Mouse (Mus musculus) forebrain, embryonic 13.5 days (tissue): Measurements from ENCODE around the gene Bcl9. TPM values are rescaled to one million over a fixed set of nuclear protein-coding genes. Genes with fewer than 3 reads are reported as not detected.
A peak's percentile ranks its signal among the peaks of the same experiment; 100 is the strongest.

Experiments used
- ATAC-seq: fragments of 200-750 bp; cut with Nextera tagmentation; 2 replicates; pipeline ENCODE4 v1.8.0; 2017
- H3K27ac ChIP-seq: fragments of 300-500 bp; sonication (generic); 2 replicates; pipeline ENCODE4 v1.5.1; 2015; ENCODE audit warnings: inconsistent platforms, mild to moderate bottlenecking, moderate library complexity
- H3K27me3 ChIP-seq: fragments of 300-500 bp; sonication (generic); 2 replicates; pipeline ENCODE4 v1.6.1; 2015; ENCODE audit warnings: mild to moderate bottlenecking, inconsistent platforms
- H3K36me3 ChIP-seq: fragments of 300-500 bp; sonication (generic); 2 replicates; pipeline ENCODE4 v1.6.1; 2015; ENCODE audit warnings: mild to moderate bottlenecking, inconsistent platforms; ENCODE audit not compliant: poor library complexity, severe bottlenecking
- H3K4me1 ChIP-seq: fragments of 300-500 bp; sonication (generic); 2 replicates; pipeline ENCODE4 v1.6.1; 2015; ENCODE audit warnings: inconsistent platforms
- H3K4me2 ChIP-seq: fragments of 300-500 bp; sonication (generic); 2 replicates; pipeline ENCODE4 v1.6.1; 2015; ENCODE audit warnings: inconsistent platforms, mild to moderate bottlenecking, moderate library complexity
- H3K4me3 ChIP-seq: fragments of 300-500 bp; sonication (generic); 2 replicates; pipeline ENCODE4 v1.5.1; 2015; ENCODE audit warnings: mild to moderate bottlenecking, inconsistent platforms
- H3K9ac ChIP-seq: fragments of 300-500 bp; sonication (generic); 2 replicates; pipeline ENCODE4 v1.6.1; 2015; ENCODE audit warnings: mild to moderate bottlenecking, inconsistent platforms
- H3K9me3 ChIP-seq: fragments of 300-500 bp; sonication (generic); replicated peaks from 2 replicates; pipeline ENCODE4 v1.6.1; 2016; ENCODE audit warnings: inconsistent platforms
- WGBS: fragments of 180-500 bp; shearing (Covaris S2); methylation state at CpG from one replicate; pipeline ENCODE4 v1.1.7; 2015; 5-methylcytosine and 5-hydroxymethylcytosine counted together
- polyA plus RNA-seq: library from polyadenylated mRNA; unstranded; fragments of >200 nt; fragmentation: Nextera tagmentation; extraction: Ambion mirVana; gene quantifications from 2 replicates; pipeline ENCODE4 v1.2.1, GENCODE M21; 2015

Gene Bcl9
- polyA plus RNA-seq, 1 experiment from 2014 or later = 105 TPM

GRCm38 (mm10) chr3:97228020-97228419 is 69.7 kb downstream of the Bcl9 start:
- Histone ChIP-seq H3K4me2 (peak overlapping the region; percentile 72), H3K4me1 (peaks cover 49% of the 10 kb centered on the region), H3K9ac (peak overlapping the region; percentile 70), H3K27me3 (no peaks in the 10 kb centered on the region), H3K27ac (peak overlapping the region; percentile 94), H3K4me3 (peak overlapping the region; percentile 76), H3K9me3 (no peaks in the 10 kb centered on the region), H3K36me3 (0 out of 2 replicates have a peak, but pooled peaks cover 7% of the 10 kb centered on the region)
- no peak; the same call in 1 of the 2 replicates for ATAC-seq
- WGBS = 0% methylated on average over 16 of the region's 16 CpGs

GRCm38 (mm10) chr3:97227259-97228005 is 70.3 kb downstream of the Bcl9 start:
- Histone ChIP-seq H3K36me3 (0 out of 2 replicates have a peak, but pooled peaks cover 10% of the 10 kb centered on the region), H3K4me2 (peak overlapping the region; percentile 72), H3K9ac (peak overlapping the region; percentile 95), H3K4me1 (peaks cover 49% of the 10 kb centered on the region), H3K27ac (peak overlapping the region; percentile 94), H3K27me3 (no peaks in the 10 kb centered on the region), H3K9me3 (no peaks in the 10 kb centered on the region), H3K4me3 (peak overlapping the region; percentile 76)
- ATAC-seq = peak; percentile 93
- WGBS = under 1% methylated on average over 23 of the region's 79 CpGs

GRCm38 (mm10) chr3:97226719-97227118 is 71.0 kb downstream of the Bcl9 start:
- no peaks in the 10 kb centered on the region for H3K9me3 ChIP-seq
- peaks cover 13% of the 10 kb centered on the region for H3K36me3 ChIP-seq
- peak overlapping the region; percentile 94 for H3K27ac ChIP-seq
- peak overlapping the region; percentile 72 for H3K4me2 ChIP-seq
- H3K4me3 ChIP-seq = peak overlapping the region; percentile 76
- no peaks in the 10 kb centered on the region for H3K27me3 ChIP-seq
- 1% methylated on average over 18 of the region's 18 CpGs for WGBS
- peak; percentile 43; the same call in 1 of the 2 replicates for ATAC-seq
- peak overlapping the region; percentile 95 for H3K9ac ChIP-seq
- peaks cover 49% of the 10 kb centered on the region for H3K4me1 ChIP-seq

GRCm38 (mm10) chr3:97225231-97225630 is 72.5 kb downstream of the Bcl9 start:
- no peak overlapping the region for H3K27ac ChIP-seq
- no peak for ATAC-seq
- no peak overlapping the region for H3K4me3 ChIP-seq
- WGBS = 73% methylated on average over 5 of the region's 5 CpGs
- H3K4me2 ChIP-seq = no peak overlapping the region
- H3K27me3 ChIP-seq = no peaks in the 10 kb centered on the region
- H3K36me3 ChIP-seq = peaks cover 28% of the 10 kb centered on the region
- no peaks in the 10 kb centered on the region for H3K9me3 ChIP-seq
- no peak overlapping the region for H3K9ac ChIP-seq
- H3K4me1 ChIP-seq = peaks cover 49% of the 10 kb centered on the region

DNA sequence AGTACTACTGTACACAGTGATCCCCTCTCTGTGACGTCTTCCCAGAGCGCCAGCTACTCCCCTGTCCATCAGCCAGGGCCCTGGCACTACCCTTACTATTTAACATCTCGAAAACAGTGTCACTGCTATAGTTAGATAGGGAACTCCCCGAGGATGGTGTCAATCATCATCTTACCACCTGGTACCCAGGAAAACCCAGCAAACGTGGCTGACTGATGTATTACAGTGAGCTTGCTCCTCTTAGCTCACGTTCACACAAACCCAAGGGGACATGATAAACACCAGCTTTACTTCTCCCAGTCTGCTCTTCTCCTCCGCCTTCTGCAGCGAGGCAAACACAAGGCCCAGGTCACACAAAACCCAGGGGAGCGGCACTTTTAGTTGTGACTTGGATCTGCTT is 74.5 kb downstream of the Bcl9 start:
- Histone ChIP-seq H3K4me1 (peaks cover 42% of the 10 kb centered on the region), H3K27me3 (no peaks in the 10 kb centered on the region), H3K9ac (no peak overlapping the region), H3K36me3 (peaks cover 45% of the 10 kb centered on the region), H3K4me3 (no peak overlapping the region), H3K27ac (no peak overlapping the region), H3K9me3 (no peaks in the 10 kb centered on the region), H3K4me2 (no peak overlapping the region)
- 81% methylated on average over 9 of the region's 9 CpGs for WGBS
- ATAC-seq = no peak

GRCm38 (mm10) chr3:97215526-97215925 is 82.2 kb downstream of the Bcl9 start:
- Histone ChIP-seq H3K27me3 (no peaks in the 10 kb centered on the region), H3K4me1 (peaks cover 8% of the 10 kb centered on the region), H3K4me2 (no peak overlapping the region), H3K36me3 (peaks cover 92% of the 10 kb centered on the region), H3K9me3 (no peaks in the 10 kb centered on the region), H3K27ac (no peak overlapping the region), H3K9ac (no peak overlapping the region), H3K4me3 (no peak overlapping the region)
- ATAC-seq = no peak
- WGBS = 73% methylated on average over 3 of the region's 3 CpGs

- H3K4me2 ChIP-seq = no peak overlapping the region
- no peak overlapping the region for H3K9ac ChIP-seq
- peak overlapping the region; percentile 40 for H3K27ac ChIP-seq
- peaks cover 8% of the 10 kb centered on the region for H3K4me1 ChIP-seq
- H3K27me3 ChIP-seq = no peaks in the 10 kb centered on the region
- 49% methylated on average over 1 of the region's 1 CpGs for WGBS
- no peak for ATAC-seq
- no peak overlapping the region for H3K4me3 ChIP-seq
- no peaks in the 10 kb centered on the region for H3K9me3 ChIP-seq
- H3K36me3 ChIP-seq = peaks cover 92% of the 10 kb centered on the region
These were observed 83.3 kb downstream of the Bcl9 start for GRCm38 (mm10) chr3:97214439-97214838.

- Histone ChIP-seq H3K36me3 (peaks cover 92% of the 10 kb centered on the region), H3K9me3 (no peaks in the 10 kb centered on the region), H3K27ac (no peak overlapping the region), H3K4me3 (no peak overlapping the region), H3K4me1 (peaks cover 8% of the 10 kb centered on the region), H3K4me2 (no peak overlapping the region), H3K9ac (no peak overlapping the region), H3K27me3 (no peaks in the 10 kb centered on the region)
- WGBS = 93% methylated on average over 10 of the region's 10 CpGs
- no peak for ATAC-seq
These were observed 83.8 kb downstream of the Bcl9 start for GRCm38 (mm10) chr3:97213871-97214270.

DNA sequence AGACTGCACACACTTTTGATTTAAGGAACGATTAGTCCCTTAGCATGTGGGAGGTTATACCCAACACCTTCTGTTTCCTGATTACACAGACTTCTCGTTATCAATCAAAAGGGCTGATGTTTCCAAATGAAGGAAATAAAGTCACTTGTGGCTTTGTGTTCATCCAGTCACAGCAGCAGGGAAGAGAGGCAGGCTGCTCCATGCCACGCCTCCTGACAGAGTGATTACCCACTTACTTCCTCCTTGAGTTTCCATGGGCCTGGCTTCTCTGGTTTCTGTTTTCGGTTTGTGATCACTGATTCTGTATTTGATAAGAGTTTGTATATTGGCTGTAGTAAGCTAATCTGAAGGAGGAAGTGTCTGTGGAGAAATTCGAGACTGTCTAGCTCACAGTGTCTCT is 86.5 kb downstream of the Bcl9 start:
- Histone ChIP-seq H3K27ac (no peak overlapping the region), H3K36me3 (peaks cover 98% of the 10 kb centered on the region), H3K4me1 (peaks cover 8% of the 10 kb centered on the region), H3K4me3 (no peak overlapping the region), H3K27me3 (no peaks in the 10 kb centered on the region), H3K9me3 (no peaks in the 10 kb centered on the region), H3K4me2 (no peak overlapping the region), H3K9ac (no peak overlapping the region)
- 87% methylated on average over 5 of the region's 5 CpGs for WGBS
- no peak for ATAC-seq

DNA sequence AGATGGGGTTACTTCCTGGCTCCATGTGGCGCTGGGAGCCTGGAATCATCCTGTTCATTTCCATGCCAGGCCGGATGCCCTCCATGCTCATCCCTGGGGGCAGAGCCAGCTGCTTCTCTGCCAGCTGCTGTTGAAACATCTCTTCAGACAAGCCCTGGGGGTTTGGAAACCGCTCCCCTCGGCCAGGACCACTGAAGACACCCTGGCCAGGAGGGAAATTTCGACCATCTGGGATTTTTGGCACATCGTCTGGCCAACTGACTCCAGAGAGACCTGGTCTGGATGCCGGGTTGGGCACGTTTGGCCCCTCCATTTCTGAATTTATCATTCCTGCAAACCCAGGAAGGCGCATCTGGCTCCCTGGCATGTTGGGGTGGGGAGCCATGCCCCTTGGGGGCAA is 88.4 kb downstream of the Bcl9 start:
- no peak for ATAC-seq
- Histone ChIP-seq H3K27me3 (no peaks in the 10 kb centered on the region), H3K36me3 (peaks cover 98% of the 10 kb centered on the region), H3K9me3 (no peaks in the 10 kb centered on the region), H3K9ac (no peak overlapping the region), H3K4me3 (no peak overlapping the region), H3K4me1 (no peaks in the 10 kb centered on the region), H3K27ac (no peak overlapping the region), H3K4me2 (no peak overlapping the region)
- WGBS = 92% methylated on average over 9 of the region's 9 CpGs

DNA sequence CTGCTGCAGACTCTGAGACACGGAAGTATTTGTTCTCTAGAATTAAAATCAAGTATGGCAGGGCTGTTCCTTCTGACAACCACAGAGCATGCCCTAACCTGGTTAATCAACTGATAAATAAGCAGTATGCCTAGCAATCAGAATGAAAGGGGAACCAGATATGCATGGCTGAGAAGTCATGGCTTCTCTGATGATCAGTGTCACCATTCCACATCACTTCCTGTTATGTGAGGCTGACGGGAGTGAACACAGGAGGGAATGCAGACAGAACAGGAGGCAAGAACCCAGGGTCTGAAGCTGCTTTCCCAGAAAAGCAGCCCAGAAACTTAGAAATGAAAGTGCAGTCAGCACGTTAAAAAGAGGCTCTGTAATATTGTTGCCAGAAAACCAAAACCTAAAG is 91.2 kb downstream of the Bcl9 start:
- Histone ChIP-seq H3K4me1 (no peaks in the 10 kb centered on the region), H3K9ac (no peak overlapping the region), H3K4me3 (no peak overlapping the region), H3K9me3 (no peaks in the 10 kb centered on the region), H3K4me2 (no peak overlapping the region), H3K36me3 (peaks cover 90% of the 10 kb centered on the region), H3K27me3 (no peaks in the 10 kb centered on the region), H3K27ac (no peak overlapping the region)
- 86% methylated on average over 3 of the region's 3 CpGs for WGBS
- no peak for ATAC-seq

- H3K9me3 ChIP-seq = no peaks in the 10 kb centered on the region
- WGBS = 83% methylated on average over 14 of the region's 14 CpGs
- H3K4me1 ChIP-seq = peaks cover 5% of the 10 kb centered on the region; the same call in 1 of the 2 replicates
- H3K27me3 ChIP-seq = no peaks in the 10 kb centered on the region
- H3K36me3 ChIP-seq = peaks cover 64% of the 10 kb centered on the region
- no peak for ATAC-seq
- H3K9ac ChIP-seq = no peak overlapping the region
- H3K4me3 ChIP-seq = no peak overlapping the region
- H3K4me2 ChIP-seq = no peak overlapping the region
- no peak overlapping the region for H3K27ac ChIP-seq
These were observed 93.8 kb downstream of the Bcl9 start for GRCm38 (mm10) chr3:97203880-97204279.

DNA sequence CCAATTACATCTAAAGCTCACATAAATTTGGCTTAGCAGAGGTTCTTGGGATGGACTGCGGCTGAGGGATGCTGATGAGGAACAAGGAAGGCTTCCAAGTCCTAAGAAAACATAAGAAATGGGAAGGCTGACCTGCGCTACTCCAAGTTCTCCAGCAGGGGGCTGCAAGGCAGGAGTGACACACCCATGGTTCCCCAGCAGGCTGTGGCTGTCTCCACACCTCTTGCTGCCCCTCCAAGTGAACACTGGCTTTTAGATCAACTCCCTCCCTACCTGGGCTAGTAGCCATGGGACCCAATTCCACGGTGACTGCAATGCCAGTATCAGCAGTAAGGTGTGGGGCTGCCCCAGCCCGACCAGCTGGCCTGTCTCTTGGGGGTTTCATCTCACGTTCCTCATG is 95.8 kb downstream of the Bcl9 start:
- Histone ChIP-seq H3K36me3 (peaks cover 44% of the 10 kb centered on the region), H3K4me1 (peaks cover 5% of the 10 kb centered on the region; the same call in 1 of the 2 replicates), H3K4me2 (no peak overlapping the region), H3K9me3 (no peaks in the 10 kb centered on the region), H3K9ac (no peak overlapping the region), H3K27ac (no peak overlapping the region), H3K27me3 (no peaks in the 10 kb centered on the region), H3K4me3 (no peak overlapping the region)
- ATAC-seq = peak; percentile 52; the same call in 1 of the 2 replicates
- WGBS = 51% methylated on average over 5 of the region's 5 CpGs
